Mouse (Mus musculus) neural tube, embryonic 10.5 days (tissue): ENCODE results near the gene 4930451I11Rik.

Experiments
- DNase-seq: peaks from one replicate; pipeline ENCODE4 v3.0.0-alpha.2; 2017; ENCODE audit warnings: low spot score; ENCODE audit errors: extremely low spot score

Gene 4930451I11Rik

DNA sequence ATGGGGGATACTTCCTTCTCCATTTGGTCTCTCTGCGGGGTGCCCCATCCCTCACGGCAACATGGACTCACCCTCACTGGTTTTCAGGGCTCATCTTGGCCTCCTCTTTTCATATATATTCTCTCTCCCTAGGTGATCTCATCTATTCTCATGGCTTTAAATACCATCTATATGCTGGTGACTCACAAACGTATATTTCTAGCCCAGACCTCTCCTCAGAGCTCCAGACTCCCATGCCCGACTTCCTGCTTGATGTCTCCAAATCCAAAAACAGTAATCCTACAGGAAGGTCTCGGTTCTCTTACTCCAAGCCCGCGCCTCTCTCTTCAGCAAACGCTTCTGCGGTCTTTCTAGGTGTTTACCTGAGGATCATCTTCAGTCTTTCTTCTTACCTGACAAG, 11.8 kb upstream of the 4930451I11Rik start:
- no peak for DNase-seq

DNA sequence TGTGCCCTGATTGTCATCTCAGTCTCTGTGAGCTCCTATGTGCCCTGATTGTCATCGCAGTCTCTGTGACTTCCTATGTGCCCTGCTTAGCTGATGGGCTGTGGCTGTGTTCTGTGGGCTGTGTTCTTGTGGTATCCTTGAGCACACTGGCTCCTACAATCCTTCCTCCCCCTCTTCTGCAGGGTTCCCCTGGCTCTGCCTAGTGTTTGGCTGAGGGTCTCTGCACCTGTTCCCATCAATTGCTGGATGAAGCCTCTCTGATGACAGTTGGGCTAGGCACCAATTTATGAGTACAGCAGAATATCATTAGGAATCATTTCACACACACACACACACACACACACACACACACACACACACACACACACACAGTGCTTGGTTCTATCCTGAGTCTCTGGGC, 1.9 kb upstream of the 4930451I11Rik start:
- no peak for DNase-seq

DNA sequence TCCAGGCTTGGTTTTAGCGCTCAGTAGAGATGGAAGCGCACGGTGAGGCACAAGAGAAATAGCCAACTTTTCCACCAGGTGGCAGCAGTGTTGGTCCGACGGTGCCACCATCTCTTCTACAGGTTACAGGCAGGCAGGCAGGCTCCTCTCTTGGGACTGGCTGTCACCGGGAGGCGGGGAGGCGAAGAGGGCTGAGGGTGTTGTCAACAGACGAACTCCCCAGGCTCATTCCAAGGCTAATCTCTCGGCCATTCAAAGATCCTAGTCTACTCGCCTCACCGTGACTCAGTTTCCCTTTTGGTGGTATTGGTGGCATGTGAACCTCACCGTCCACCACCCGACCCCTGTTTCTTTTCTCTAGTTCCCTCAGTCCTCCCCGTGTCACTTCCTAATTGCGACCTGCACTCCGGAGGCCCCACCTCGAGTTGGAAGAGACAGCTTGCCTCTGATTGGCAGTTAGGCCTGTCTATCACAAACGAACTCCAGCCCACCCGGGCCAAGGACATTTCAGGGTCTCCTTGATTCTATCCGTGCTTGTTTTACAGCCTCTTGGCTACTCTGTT, 678 bp upstream of the 4930451I11Rik start:
- DNase-seq: peak; percentile 77

DNA sequence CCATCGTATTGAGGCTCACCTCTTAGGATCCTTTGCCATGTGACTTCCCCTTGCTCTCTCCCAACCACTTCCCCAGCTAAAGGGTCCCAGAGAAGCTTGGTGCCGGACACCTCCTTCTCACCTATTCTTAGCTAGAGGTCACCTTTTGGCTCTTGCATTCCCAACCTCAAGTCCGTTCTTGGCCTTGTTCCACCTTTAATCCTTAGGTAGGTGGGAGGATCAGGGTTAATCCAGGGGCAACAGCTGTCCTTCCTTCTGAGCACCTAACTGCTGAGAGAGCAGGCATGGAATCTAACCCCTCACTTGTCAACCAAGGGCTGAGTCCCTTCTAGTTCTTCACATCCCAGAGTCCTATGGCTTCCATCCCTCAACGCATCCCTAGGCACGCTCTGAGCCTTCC, 5.5 kb downstream of the 4930451I11Rik start:
- no peak for DNase-seq

DNA sequence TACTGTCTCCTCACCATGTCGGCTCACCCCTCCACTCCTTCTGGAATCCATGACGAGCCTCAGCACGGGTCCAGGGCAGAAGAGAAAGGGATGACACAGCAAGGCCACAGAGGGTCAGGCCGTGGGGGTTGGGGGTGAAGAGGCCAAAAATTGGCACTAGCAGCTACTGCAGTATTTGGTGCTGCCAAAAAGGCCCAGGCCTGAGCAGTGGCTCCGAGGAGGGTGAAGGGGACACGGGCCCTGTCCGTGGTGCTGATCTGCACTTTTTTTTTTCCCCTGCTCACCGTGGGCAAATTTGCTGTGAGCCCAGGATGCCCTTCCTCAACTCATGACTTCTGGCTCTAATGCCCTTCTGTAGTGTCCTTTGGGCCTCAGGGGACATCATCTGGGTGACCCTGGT, 6.0 kb downstream of the 4930451I11Rik start:
- peak; percentile 51 for DNase-seq

DNA sequence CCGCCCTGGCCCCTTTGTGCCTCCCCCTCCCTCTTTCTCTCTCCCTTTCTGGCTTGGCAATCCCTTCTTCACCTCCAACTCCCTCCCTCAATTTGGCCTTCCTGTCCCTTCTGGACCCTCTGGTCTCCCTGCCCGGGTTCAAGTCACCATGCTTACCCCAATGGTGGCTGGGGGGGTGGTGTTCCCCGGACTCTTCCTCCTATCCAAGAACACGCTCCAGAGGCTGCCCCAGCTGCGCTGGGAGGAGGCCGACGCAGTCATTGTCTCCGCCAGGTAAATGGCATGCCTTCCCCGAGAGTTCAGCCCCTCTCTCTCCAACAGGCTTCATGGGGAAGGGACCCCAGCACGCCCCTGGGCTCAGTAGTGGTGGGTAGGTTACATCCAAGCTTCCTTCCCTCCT, 7.5 kb downstream of the 4930451I11Rik start:
- DNase-seq: no peak

DNA sequence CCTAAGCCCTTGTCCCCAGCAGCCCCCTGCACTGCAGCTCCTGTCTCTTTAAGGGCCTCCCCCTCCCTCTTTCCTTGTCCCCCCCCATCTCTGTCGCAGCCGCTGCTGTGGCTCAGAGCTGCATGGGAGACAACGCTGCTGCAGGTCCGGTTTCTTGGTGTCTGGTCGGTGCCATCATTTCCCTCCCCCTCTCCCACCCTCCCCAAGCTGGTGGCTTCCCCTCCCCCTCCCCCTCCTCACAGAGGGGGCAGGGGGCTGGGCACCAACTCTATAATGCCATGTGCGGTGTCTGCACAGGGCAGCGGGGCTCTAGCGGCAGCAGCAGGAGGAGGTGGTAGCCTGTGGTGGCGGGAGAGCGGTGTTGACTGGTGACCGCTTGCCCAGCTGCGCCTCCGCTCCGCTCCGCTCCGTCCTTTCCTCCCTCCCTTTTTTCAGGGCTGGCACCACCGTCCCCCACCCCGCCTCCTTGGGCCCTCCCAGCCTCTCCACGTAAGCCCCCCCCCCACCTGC, 8.2 kb downstream of the 4930451I11Rik start:
- peak; percentile 57 for DNase-seq

DNA sequence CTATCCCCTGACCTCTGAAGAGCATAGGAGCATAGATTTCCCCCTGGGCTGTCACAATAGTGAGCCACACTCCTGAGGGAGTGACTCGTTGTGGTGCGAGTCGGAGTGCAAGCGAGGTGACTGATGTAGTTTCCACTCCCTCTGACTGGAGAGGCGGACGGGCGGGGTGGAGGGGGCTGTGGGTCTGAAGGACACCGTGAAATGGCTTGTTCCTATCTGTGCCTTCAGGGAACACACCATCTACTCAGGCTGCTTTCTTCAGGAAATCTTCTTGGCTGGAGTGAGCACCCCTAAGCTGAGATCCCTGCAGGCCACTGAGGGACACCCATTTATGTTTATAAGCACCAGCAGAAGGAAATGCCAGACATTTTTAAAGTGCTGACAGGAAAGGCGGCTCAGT, 8.7 kb downstream of the 4930451I11Rik start:
- DNase-seq: no peak

DNA sequence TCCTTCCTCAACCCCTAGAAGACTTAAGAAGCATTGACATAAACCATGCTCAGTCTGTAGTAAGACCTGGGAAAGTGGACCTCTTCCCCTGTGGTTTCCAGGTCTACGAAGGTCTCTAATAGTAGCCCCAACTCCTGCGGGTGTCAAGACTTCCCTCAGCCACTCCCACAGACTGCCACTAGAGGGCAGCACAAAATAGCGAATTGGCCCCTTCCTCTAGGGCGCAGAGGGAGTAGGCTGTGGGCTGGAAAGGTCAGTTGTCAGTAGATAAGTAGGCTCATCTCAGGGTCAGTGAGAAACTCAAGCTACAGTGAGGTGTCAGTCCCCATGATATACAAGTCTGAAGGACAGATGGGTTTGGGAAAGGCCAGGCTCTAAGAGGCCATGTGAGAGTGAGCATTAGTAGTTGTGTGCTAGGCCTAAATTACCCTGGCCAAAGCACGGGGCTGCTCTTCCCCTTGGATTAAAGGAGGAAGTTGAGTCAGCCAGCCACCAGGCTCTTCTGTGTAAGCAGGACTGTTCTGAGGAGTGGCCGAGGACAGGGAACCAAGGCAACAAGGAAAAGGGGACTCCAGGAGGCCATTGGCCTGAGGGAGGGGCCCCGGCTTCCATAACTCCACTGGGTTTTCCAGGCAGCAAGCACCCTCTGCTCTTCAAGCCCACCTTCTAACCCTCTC, 9.5 kb downstream of the 4930451I11Rik start:
- DNase-seq: peak; percentile 88

DNA sequence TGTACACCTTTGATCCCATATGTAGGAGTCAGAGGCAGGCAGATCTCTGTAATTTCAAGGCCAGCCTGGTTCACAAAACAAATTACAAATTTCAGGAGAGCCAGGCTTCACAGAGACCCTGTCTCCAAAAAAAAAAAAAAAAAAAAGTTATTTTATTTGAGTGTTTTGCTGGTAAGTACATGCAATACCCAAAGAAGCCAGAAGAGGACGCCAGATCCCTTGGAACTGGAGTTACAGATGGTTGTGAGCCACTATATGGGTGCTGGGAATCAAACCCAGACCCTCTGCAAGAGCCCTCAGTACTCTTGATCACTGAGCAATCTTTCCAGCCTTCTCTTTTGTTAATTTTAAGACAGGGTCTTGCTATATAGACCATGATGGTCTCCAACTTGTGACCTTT, 12.6 kb downstream of the 4930451I11Rik start:
- no peak for DNase-seq

DNA sequence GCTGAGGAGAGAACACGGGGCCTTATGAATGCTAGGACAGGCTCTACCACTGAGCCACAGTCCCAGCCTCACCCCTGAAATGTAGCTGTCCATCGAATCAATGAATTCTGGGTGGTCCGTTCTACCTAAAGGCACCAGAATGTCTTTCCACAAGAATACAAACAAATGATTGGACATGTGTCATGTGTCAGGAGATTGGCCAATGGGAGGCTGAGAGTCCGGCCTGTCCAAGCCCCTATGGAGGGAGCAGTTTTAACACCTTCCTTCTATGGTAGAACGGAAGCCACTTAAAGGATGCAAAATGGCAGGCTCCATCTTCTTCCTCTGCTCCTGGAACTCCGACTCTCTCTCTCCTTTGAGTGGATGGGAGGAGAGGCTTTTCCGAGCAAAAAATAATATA, 13.8 kb downstream of the 4930451I11Rik start:
- no peak for DNase-seq

DNA sequence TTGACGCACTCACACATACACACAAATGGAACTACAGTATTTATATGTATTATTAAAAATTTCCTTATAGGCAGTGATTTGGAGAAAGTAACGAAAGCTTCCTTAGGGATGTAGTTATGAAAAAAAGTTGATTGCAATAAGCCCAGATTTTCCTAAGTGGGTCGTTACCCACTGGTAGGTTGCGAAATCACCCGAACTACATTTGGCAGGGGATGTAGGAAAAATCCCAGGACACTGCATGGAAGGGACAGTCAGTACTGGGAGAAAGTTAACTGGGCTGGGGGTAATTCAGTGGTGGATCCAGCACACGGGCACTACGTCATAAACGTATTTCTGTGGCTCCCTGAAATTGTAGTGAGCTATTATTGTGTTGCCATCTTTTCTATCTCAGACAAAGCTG, 14.9 kb downstream of the 4930451I11Rik start:
- DNase-seq: no peak

DNA sequence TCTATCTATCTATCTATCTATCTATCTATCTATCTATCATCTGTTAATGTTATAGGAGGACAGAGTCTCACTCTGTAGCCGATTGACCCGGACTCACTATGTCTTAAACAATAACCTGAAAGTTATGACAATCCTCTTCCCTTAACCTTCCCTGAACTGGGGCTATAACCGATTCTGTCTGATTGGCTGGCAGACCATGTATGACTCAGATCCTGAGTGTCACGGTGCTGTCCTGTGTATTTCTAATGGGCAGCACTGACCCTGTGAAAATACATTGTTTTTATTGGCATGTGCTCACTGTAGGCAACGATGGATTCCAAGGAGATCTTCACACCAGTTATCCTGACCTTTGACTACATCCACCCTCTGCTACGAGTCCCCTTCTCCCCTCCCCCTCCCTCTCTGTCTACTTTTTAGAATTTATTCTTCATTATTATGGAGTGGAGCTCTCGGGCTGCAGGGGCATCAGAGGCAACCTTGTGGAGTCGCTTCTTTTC, 15.7 kb downstream of the 4930451I11Rik start:
- no peak for DNase-seq

DNA sequence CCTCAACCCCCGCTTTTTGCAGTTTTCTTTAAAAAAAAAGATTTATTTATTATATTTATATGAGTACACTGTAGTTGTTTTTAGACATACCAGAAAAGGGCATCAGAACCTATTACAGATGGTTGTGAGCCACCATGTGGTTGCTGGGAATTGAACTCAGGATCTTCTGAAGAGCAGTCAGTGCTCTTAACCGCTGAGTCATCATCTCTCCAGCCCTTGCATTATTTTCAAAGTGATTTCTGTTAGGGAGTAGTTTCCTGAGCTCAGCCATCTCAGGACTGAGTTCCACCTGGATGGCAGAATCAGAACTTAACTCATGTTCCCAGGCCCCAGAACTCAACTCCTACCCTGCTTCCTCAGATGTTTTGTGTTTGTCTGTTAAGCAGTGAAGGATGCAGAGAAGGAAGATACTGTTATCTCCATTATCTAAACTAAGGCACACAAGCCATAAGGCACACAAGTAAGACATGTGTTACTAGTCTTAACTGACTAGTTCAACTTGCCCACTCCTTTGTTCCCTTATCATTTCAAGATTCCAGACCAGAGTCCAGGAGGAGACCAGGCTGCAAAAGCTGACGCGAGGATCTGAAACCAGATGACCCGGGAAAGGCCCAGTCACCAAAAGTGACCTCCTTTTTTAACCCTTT, 21.6 kb downstream of the 4930451I11Rik start:
- DNase-seq: no peak

DNA sequence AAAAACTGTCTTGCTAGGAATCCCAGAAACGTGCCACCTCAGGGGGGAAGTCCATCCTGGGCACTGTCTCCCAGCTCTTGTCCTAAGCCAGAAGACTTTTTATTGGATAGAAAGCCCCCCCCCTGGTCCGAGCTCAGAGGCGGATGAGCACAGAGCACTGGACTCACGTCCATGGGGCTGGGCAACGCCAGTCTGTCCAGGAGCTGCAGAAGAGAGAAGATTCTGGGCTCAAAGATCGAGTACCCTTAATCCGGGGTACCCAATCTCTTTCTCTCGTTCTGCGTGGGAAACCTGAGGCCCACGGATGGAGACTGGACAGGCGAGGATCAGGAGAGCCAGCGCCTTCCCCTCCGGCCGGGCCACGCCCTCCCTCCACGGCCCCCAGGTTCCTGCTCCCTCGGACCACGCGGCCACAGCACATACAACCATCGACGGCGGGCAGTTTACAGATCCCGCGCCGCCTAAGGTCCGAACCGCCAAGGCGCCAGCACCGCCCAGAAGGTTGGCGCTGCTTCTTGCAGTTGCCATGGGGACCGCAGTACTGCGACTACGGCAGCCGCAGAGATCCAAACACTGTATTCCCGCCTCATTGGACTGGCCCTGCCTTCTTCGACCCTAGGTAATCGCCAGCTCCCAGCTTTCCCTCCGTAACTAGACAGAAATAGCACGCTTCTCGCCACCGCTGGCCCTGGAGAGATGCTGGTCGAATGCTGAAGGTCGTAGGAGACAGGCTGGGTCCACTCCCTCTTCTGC, 22.6 kb downstream of the 4930451I11Rik start:
- peak; percentile 88 for DNase-seq

DNA sequence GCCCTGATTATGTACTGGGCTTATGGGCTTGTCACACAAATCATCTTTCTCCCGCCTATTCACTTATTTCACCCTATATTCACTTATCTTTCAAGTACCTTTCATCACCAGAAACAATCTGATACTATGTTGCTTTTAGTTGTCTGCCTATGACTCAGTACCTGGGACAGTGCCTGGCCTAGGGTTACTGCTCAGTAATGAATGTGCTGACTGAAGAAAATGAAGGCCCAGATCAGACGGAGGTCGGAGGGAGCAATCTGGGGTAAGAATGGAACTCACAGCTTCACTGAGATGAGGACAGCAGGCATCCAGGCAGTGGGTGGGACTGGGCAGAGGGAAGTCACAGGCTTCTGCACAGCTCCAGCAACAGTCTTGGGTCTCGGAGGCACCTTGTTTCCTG, 24.0 kb downstream of the 4930451I11Rik start:
- no peak for DNase-seq

DNA sequence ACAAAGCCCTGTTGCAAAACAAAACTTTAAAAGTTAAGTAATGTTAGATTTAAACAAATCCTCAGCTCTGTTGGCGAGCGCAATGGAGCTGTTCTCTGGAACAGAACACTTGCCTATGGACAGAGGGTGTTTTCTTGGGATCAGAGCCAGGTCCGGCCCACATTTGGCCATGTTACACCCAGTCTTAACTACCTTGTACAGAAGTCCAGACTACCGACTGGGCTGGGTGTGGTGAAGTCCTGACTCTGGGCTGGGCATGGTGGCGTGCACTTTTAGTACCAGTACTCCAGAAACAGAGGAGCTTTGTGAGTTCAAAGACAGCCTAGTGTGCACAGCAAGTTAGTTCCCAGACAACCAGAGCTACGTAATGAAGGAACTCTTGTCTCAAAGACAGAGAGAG, 24.5 kb downstream of the 4930451I11Rik start:
- DNase-seq: no peak

DNA sequence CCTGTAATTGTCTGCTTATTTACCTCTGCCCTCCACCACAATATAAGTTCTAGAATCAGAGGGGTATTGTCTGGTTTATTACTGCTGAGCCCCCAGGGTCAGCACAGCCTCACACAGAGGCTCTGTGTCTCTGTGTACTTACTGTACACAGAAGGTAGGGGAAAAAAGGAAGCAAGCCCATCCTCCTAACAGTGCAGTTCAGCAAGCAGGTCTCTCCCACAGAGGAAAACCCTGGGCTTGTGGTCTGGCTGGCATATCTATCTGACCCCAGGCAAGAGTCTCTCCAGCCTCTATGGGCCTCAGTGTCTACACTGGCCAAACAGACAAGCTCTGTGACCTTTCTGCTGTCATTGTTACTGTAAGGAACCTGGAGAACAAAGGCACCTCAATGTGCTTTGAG, 27.7 kb downstream of the 4930451I11Rik start:
- DNase-seq: no peak

DNA sequence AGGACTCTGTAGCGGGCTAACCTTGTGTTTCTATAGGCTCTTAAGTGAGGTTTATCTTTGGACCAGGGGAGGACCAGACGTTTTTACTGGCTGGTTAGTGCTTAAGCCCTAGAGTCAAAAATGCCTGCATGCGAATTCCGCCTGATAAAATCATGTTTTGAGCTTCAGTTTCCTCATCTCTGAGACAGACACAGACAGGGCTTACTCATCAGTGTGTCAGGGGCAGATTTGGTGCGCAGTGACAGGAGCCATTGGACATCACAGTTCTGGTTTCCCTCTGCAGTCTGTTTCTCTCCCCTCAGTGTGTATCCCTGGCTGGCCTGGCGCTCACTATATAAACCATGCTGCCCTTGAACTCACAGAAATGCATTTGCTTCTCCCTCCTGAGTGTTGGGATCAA, 28.3 kb downstream of the 4930451I11Rik start:
- no peak for DNase-seq

DNA sequence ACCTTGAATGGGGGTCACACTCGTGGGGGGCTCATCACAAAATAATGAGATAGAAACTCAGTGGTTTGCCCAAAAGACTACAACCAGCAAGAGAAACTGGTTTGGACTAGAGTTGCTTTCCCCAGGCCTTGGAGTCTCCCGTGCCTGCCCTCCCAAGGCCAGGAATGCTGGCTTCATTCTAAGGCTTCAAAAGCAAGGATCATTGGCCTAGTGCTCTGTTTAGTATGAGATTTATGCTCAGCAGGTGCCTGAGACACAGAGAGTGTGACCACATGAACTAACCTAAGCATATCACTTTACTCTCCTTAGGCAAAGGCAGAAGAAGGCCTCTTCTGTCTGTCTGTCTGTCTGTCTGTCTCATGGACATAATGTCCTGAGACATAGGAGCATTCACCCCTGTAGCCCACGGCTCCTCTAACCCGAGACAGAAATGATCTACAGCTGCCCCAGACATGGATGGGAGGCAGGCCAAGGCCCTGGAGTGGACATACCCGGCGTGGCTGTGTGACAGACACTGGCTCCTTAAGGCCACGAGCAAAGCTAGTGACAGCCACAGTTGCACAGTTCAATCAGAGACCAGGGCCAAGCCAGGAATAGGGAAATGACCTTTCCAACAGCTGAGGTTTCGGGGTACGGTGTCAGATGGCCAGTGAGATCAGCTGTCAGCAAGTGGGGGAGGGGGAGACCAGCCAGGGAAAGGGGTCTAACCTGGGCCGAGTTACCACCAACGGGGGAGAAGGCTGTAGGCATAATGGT, 29.1 kb downstream of the 4930451I11Rik start:
- no peak for DNase-seq

DNA sequence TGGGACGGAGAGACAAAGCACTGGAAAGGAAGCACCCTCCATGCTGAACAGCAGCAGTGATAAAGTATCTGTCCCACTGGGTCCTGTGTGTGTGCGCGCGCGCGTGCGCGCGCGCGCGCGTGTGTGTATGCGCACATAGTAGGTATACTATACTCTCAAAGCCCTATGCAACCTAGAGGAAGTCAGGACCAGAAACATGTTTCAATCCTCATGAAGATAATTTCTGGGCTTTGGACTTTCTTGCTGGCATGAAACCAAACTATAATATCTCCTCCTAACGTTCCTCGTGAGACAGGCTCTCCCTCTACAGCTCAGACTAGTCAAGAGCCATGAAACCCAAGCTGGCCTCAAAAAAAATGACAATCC, 30.4 kb downstream of the 4930451I11Rik start:
- no peak for DNase-seq
